Mouse (Mus musculus) left cerebral cortex, adult 18-20 months (tissue): ENCODE measurements around the gene Plekhh3. TPM values are rescaled to one million over a fixed set of nuclear protein-coding genes. Genes with fewer than 3 reads are reported as not detected.

Source experiments
- DNase-seq, 2 experiments: peaks; one replicate each; pipeline ENCODE4 v3.0.0; 2021 to 2022; ENCODE audit warnings: low spot score in 2 of 2, mixed read lengths in 1 of 2
- total RNA-seq, 2 experiments: library from RNA; stranded (reverse); gene quantifications; 2 replicates each; pipeline ENCODE4 v1.2.3; 2021

Gene Plekhh3
- total RNA-seq, 2 experiments from 2014 or later = 14.2 to 16.7 TPM

GRCm38 (mm10) chr11:101187541-101187940 is 16.4 kb upstream of the Plekhh3 start:
- DNase-seq = no peak

- no peak for DNase-seq
These were observed 15.5 kb upstream of the Plekhh3 start for GRCm38 (mm10) chr11:101186526-101187247.

DNA sequence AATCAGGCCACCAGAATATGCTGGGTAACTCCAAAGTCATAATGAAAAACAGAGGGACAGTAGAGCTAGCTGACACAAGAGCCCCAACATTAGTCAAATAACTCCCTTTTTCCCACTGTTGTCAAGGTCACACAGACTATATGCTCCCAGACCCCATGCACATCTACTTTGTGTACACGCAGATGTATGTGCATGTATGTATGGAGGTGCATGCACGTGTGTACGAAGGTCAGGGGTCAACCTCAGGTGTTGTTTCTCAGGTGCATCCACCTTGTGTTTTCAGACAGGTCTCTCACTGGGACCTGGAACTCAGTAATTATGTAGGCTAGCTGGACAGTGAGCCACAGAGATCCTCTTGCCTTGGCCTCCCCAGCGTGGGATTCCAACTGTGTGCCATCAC is 14.3 kb upstream of the Plekhh3 start:
- DNase-seq = no peak

- no peak for DNase-seq
These were observed 13.8 kb upstream of the Plekhh3 start for GRCm38 (mm10) chr11:101184984-101185383.

GRCm38 (mm10) chr11:101182771-101183517 is 11.8 kb upstream of the Plekhh3 start:
- no peak for DNase-seq

GRCm38 (mm10) chr11:101181961-101182360 is 10.8 kb upstream of the Plekhh3 start:
- DNase-seq = no peak

DNA sequence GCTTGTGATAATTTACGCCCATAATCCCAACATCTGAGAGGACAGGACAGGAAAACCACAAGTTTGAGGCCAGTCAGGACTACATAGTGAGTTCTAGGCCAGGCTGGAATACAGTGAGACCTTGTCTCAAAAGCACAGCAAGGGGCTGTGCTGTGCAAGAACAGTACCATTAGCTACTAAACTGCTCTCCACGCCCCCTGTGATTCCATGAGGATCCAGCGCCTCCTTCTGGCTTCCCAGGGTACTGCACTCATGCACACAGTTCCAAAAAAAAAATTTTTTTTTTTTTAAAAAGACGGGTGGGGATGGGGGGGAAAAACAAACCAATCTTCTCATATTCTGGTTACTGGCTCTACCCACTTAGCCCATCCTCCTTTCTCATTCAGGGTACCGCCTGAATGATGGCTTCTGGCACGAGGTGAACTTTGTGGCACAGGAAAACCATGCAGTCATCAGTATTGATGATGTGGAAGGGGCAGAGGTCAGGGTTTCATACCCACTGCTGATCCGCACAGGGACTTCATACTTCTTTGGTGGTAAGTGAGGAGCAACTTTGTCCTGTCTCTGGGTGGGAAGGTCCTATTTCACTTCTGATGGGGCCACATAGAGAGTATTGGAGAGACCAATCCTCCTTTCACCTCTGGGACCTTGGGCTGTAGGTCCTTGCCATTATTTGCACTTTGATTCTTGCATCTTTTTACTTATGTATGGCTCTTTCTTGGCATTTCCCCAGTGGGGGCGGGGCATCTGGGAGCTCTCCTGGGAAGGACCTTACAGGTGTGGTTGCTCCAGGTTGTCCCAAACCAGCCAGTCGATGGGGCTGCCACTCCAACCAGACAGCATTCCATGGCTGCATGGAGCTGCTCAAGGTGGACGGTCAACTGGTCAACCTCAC is 9.9 kb upstream of the Plekhh3 start:
- peak in 1 of 2 experiments; percentile 75 for DNase-seq

- no peak for DNase-seq
These were observed 9.1 kb upstream of the Plekhh3 start for GRCm38 (mm10) chr11:101180261-101180660.

- no peak for DNase-seq
These were observed 8.2 kb upstream of the Plekhh3 start for GRCm38 (mm10) chr11:101179306-101179705.

GRCm38 (mm10) chr11:101178061-101179058 is 7.2 kb upstream of the Plekhh3 start:
- DNase-seq = no peak

GRCm38 (mm10) chr11:101176933-101177773 is 6.0 kb upstream of the Plekhh3 start:
- DNase-seq = peak; percentile 74 to 83

DNA sequence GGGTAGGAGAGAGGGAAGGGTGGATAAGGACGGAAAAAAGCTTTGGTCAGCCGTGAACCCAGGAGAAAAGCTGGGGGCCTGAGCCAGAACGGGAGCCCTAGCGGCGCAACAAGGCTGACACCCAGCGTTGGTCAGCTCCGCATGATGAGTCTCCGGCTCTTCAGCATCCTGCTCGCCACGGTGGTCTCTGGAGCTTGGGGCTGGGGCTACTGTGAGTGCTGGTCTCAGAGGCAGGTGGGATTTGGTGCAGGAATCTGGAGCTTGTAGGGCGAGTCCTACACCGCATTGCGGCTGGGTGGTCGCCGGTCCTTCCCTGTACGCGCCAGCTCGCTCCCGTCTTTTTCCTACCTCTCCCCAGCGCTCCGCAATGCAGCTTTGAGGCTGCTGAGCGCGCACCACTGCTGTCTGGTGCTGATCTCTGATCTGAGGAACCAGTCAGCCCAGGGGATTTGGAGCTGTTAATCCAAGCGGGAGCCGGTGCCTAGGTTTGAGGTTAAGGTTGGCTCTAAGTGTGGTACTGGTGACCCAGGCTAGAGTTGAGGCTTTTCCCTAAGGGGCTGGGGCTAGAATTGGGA is 5.1 kb upstream of the Plekhh3 start:
- peak in 1 of 2 experiments; percentile 66 for DNase-seq

GRCm38 (mm10) chr11:101175636-101176116 is 4.5 kb upstream of the Plekhh3 start:
- peak; percentile 54 to 63 for DNase-seq

DNA sequence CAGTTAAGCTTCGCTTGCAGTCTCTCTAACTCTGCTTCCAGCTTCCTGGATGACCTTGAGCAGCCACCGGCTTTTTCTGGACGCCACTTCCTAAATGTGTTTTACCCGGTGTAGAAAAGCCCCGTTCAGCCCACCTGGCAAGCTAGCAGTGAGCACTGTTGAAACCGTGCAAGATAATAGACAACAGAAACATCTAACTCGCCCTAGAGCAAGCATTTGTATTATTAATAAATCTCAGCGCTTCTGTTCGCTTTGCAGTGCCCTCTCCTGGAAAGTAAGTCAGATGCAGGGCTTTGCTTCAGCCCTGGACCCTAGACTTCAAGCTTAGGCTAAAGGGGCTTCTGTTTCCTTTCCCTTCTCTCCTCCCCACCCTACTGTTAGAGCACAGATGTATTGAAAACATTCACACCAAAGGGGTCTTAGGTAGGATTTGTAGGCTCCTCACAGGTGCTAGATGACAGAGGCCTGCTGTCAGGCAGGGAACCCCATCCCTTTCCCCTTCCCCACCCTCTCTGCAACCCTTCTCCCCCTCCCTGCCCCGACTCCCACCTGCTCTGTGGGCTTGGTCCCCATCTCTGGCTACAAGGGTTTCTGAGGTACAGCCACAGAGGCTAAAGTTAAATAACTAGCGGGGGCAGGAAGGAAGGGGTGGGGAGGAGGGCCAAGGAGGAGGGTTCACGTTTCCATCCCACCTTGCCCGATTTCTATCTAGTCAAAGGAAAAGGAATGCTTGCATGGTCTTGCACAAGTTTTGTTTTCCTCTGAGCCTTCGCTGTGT is 3.9 kb upstream of the Plekhh3 start, which contains the start of gene Ccr10:
TSS of gene Ccr10 (minus strand) at position 593 of the 778 bp plus-strand sequence.
- no peak for DNase-seq

DNA sequence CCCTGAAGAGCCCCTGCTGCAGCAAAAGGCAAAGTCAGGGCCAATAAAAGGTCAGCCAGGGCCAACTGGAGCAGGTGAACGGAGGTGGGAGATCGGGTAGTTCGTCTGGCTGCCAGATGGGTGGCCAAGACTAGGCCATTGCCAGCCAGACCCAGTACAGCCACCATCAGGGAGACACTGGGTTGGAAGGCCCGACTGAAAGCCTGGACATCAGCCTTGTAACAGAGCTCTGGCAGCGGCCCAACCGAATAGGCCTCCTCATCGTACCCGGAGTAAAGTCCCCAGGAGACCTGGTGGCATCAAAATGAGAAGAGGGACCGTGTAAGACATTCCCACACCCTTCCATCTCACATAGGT is 3.2 kb upstream of the Plekhh3 start:
- DNase-seq = no peak

DNA sequence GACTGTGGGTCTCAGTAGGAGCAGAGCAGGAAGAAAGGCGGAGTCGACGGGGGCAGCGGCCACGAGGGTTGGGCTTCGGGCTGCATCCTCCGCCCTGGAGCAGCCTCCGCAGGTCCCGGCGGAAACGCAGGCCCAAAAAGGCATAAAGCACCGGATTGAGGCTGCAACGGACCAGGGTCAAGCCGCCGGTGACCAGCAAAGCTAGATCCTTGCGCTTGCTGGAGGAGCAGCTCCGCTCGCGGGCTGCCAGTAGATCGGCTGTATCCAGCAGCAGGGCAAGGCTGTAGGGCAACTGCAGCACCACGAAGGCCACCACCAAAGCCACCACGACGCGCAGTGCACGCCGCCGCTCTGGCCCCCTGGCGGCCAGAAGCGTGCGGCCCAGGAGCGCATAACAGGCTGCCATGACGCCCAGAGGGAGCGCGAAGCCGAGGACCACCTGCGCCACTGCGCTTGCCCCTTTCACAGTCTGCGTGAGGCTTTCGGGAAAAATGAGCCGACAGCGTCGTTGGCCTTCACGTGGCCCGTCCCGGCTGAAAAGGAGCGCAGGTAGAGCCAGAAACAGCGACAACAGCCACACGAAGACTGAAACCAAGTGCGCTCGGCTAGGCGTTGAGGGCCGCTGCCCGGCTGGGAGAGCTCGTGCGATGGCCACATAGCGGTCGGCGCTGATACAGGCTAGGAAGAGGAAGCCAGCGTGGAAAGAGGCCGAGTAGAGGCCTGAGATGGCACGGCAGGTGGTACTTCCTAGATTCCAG is 2.7 kb upstream of the Plekhh3 start:
- peak; percentile 57 to 64 for DNase-seq

DNA sequence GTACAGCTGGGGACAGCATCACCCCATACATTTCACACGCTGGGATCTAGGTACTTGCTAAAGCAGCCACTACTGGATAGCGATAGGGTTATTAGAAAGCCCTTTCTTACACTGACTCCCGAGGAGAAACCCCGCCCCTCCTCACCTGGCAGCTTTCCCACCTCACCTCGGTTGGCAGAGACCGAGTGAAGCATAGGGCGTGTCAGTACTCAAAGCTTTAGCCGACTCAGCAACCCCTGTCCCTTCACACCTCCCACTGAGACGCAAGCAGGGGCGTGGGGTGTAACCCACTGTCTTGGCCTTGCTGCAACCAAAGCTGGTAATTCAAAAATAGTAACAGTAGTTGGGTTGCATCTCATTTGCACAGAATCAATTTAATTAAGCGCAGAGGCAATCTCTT is 2.0 kb upstream of the Plekhh3 start:
- DNase-seq = no peak
